Mouse (Mus musculus) gastrocnemius, postnatal 14 days (tissue): ENCODE measurements around the gene Mmp17. TPM values are rescaled to one million over a fixed set of nuclear protein-coding genes. Genes with fewer than 3 reads are reported as not detected.

ENCODE experiments used
- DNase-seq: peaks from one replicate; pipeline ENCODE4 v3.0.0; 2021; ENCODE audit warnings: mixed read lengths
- intact Hi-C: fragments of 180-260 bp; cut with DNase I; formaldehyde crosslinking; loops from one replicate; pipeline ENCODE4 v1.15.1; 2025; ENCODE audit warnings: low total_unique reads
- long read RNA-seq, 2 experiments: library from polyadenylated mRNA; stranded (forward); transcript quantifications; one replicate each; pipeline ENCODE4 v2.0.0; 2021
- total RNA-seq, 2 experiments: library from RNA; stranded (reverse); gene quantifications; 2 replicates each; pipeline ENCODE4 v1.2.3; 2021

Mmp17 gene
- 1 to 10 TPM in 1 of 2 experiments, under 1 TPM in 1; 0.86 to 1.2 TPM for total RNA-seq
- long read RNA-seq, experiment 1, full-length matches to known transcripts, result 7 of 9 reads
- long read RNA-seq, experiment 1, partial matches to known transcripts, result 1 of 9 reads
- long read RNA-seq, experiment 1, other reads (novel, unspliced or antisense), result 1 of 9 reads
- long read RNA-seq, experiment 2, full-length matches to known transcripts, result 5 of 6 reads
- long read RNA-seq, experiment 2, partial matches to known transcripts, result 1 of 6 reads
- long read RNA-seq, experiment 2, other reads (novel, unspliced or antisense), result 0 of 6 reads

- intact Hi-C loops, result loop anchor here (10.0 kb wide), 1 partner anchor 169 kb away; no protein-coding TSS in a partner anchor
- peak; percentile 85 for DNase-seq
Observed at GRCm38 (mm10) chr5:129583761-129584582, at the start of gene Mmp17. TSS of gene Mmp17 (plus strand) at chr5:129584169.

DNA sequence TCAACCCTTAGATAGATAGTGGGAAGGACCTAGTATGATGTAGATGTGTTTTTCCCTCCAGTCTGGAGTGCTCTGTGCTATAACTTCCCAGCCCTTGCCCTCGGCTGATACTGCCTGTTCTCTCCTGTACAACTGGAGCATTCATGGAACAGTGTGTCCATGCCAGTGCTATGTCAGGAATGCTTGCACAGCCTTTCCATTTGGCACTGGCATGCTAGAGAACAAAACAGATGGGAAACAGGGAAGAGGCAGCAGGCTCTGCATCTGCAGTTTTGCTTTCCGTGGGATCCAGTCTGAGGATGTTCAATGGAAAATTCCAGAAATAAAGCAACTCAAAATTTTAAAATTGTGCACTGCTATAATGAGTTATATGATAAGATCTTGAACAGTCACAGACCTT is 49.5 kb upstream of the Mmp17 start:
- peak; percentile 28 for DNase-seq

GRCm38 (mm10) chr5:129535021-129535420 is 48.9 kb upstream of the Mmp17 start:
- intact Hi-C loops, result no loop called here
- DNase-seq, result no peak

More for the DNA sequence above, 49.5 kb upstream of the Mmp17 start:
- intact Hi-C loops, result no loop called here

- intact Hi-C loops, result no loop called here
- DNase-seq, result no peak
Observed at GRCm38 (mm10) chr5:129535431-129535830, 48.5 kb upstream of the Mmp17 start.

DNA sequence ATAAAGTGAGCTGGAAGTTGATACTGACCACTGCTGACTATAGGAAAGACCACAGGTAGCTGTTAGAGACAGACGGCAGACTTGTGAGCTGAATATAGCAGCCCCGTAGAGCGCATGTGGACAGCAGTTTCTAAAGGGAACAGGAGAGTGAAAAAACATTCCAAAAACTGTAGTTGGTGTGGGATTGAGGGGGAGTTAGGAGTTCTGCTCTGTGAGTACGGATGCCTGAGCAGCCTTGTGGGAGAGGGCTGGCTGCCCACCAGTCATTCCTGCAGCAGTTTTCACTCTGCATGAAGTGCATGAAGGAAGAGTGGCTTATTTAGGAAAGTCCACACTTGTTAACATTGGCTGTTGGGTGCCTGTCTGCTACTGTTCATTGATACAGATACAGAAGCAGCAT is 45.1 kb upstream of the Mmp17 start:
- intact Hi-C loops, result no loop called here
- DNase-seq, result no peak

DNA sequence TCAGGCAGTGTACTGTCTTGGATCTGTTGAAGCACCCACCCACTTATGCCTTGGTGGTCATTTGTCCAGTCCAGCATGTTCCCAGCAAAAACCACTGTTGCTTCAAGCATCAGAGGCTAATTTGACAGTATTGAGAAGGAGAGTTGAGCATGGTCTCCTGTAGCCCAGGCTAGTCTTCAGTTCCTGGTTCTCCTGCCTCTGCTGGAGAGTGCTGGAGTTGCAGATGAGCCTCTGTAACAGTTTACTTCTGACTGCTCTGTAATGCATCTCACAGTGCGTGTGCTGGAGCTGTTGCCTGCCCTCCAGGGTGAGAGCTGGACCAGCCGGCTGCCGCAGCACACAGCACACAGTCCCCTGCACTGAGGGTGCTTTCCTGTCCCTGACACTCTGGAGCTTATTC is 41.7 kb upstream of the Mmp17 start:
- intact Hi-C loops, result no loop called here
- DNase-seq, result no peak

GRCm38 (mm10) chr5:129545787-129546186 is 38.2 kb upstream of the Mmp17 start:
- intact Hi-C loops, result no loop called here
- no peak for DNase-seq

DNA sequence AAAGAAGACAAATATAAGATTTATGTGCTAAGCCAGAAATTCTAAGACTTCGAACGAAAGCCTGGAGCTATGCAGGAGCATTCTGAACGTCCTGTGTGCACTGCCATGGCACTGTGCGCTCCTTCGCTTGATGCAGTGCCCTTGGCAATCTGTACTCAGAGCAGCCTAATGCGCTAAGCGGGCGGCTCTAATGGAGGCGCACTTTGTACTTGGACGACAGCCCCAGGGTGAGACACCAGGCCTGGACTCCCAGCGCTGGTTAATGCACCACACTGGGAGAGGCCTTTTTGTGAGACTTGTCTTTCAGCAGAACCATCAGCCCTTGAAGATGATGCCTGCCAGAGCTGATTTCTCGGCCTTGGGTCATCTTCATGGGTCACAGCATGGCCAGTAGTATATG is 34.3 kb upstream of the Mmp17 start:
- intact Hi-C loops, result no loop called here

GRCm38 (mm10) chr5:129550790-129551189 is 33.2 kb upstream of the Mmp17 start:
- no peak for DNase-seq
- intact Hi-C loops, result no loop called here

More for the DNA sequence above, 34.3 kb upstream of the Mmp17 start:
- DNase-seq, result no peak

DNA sequence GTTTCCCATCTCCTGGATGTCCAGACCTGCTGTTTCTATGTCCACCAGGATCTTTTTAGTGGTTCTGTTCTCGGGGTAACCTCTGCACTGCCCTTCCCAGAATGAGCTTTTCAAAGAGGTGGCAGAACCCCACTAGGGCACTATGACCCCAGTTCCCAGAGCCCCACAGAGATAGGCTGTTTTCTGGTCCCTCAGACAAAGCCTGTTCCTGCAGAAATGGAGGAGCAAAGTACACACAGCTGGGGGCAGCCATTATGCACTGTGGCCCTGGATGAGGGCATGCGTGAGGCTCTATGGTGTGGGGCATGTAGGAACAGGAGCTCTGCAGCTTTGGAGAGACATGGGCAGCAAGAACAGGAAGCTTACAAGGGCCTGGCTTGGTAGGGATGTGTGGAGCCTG is 32.0 kb upstream of the Mmp17 start:
- no peak for DNase-seq
- intact Hi-C loops, result no loop called here

- intact Hi-C loops, result no loop called here
- no peak for DNase-seq
Observed at GRCm38 (mm10) chr5:129553642-129554041, 30.3 kb upstream of the Mmp17 start.

DNA sequence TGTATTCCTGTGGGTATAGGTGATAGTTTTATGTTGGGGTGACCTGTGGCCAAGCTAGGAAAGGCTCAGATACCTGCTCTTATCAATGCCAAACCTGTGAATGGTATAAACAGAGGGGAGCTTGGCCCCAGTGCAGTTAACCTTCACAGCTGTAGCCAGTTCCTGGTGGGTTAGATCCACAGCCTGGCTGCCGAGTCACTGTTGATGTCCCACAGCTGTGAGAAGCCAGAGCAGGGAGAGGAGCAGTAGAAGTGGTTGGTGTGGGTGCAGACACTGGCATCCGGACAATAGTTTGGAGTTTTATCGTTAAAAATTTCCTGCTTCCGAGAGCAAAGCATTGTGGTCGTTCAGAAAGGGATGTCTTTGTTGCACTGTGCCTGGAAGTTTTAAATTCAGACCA is 25.4 kb upstream of the Mmp17 start:
- intact Hi-C loops, result no loop called here
- DNase-seq, result no peak

DNA sequence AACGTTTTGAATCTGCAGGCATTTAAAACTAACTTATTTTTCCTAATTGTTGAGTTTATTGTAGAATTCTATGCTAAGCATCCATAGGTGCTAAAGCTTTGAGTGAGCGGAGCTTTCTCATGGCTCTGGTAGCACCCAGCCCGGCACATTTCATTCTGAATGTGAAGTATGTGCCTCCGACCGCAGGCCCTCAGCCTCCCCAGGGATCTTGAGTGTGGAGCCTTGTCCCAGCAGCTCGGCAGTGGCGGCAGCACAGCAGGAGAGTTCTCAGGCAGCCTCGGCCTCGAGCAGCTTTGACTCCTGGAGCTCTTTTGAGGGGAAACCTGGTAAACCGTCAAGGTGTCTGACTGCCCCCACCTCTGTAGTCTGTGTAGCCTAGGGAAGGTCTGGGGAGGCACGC is 24.7 kb upstream of the Mmp17 start:
- no peak for DNase-seq
- intact Hi-C loops, result no loop called here

- intact Hi-C loops, result no loop called here
- no peak for DNase-seq
Observed at GRCm38 (mm10) chr5:129562342-129562741, 21.6 kb upstream of the Mmp17 start.

- DNase-seq, result no peak
- intact Hi-C loops, result no loop called here
Observed at GRCm38 (mm10) chr5:129568596-129568995, 15.4 kb upstream of the Mmp17 start.

DNA sequence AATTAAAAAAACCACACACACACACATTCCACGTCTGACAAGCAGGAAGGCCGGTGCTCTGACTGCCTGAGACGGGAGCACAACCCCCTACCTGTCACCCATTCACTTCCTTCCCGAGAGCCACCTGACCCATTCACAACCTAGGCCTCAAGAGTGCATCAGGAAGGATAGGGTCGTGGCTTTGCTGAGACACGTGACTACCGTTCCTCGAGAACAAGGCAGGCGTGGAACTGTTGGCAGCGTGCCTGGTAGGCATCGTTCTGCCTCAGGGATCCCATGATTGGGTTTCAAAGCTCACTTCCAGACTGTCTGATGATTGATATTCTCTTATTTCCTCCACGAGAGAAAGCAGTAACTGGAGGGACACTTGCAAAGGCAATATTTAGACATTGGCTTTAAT is 5.8 kb upstream of the Mmp17 start:
- intact Hi-C loops, result no loop called here

DNA sequence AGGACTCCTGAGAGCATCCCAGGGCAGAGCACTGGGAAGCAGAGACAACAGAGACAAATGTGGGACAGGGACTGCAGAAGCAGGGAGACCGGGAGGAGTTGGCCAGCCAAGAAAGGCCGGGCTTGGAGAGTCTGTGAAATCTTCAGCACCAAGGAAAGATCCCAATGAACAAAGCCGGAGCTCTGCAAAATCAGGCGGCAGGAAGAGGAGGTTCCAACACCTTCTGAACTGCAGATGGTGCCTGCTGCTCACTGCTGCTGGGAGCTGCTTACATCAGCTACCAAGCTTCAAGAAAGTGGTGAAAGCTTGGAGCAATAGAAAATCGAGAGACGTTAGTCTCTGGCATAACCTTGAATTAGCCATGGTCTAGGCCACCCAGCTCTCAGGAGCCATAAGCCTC is 3.9 kb upstream of the Mmp17 start:
- intact Hi-C loops, result loop anchor here (10.0 kb wide), 1 partner anchor 165 kb away; no protein-coding TSS in a partner anchor
- DNase-seq, result no peak

More for the DNA sequence above, 5.8 kb upstream of the Mmp17 start:
- no peak for DNase-seq

DNA sequence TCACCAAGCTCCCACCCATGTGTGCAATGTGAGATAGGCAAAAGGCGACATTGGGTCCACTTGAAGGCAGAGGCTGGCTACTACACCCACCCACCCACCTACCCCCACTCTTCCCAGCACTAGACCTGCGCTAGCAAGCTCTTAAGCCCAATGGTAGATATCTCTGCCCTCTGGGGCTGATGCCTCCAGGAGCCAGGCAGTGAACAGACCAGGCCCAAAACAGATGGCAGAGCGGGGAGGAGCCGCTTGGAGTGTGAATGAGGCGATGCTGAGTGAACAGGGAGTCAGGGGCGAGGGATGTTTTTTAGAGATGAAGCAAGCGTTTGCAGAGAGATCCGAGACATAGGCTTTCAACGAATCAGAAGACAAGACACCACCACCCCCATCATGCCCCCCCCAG is 3.4 kb upstream of the Mmp17 start:
- DNase-seq, result no peak
- intact Hi-C loops, result loop anchor here (10.0 kb wide), 1 partner anchor 166 kb away; no protein-coding TSS in a partner anchor

DNA sequence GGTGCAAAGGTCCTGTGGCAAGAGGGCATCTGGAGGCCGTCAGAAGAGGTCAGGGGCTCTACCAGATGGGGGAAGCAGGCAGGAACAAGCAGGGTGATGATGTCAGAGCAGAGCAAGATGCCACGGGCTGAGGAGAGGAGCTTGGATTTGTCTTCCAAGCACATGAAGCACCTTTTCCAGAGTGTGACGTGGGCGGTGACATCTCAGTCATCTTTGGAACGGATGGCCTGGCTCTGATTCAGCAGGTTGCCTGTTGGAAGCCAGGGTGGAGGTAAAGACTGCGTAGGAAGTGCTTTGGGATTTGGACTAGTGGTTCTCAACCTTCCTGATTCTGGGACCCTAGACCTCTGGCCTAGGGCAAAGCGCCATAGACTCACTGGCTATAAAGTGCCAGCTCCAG is 3.0 kb upstream of the Mmp17 start:
- no peak for DNase-seq
- intact Hi-C loops, result loop anchor here (10.0 kb wide), 1 partner anchor 166 kb away; no protein-coding TSS in a partner anchor

DNA sequence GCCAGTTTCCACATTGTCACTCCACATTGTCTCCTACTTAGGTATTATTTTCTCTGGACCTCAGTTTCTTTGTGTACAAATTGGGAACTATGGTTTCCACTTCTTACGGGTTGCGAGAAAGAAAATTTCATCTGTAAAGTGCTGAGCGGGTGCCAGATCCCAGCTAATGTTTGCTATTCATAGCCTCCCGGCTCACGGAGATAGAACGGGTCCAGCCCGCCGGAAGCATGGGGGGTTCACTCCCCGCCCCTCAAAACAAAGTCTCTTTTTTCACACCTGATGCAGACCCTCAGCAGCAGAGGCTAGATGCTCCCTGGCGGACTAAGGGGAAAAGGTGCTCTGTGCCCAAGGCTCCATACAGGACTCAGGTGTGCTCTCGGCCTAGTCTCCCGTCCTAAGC is 638 bp upstream of the Mmp17 start:
- DNase-seq, result no peak
- intact Hi-C loops, result loop anchor here (10.0 kb wide), 1 partner anchor 169 kb away; no protein-coding TSS in a partner anchor
